Mouse (Mus musculus): Measurements from ENCODE around the gene Tufm.

DNA sequence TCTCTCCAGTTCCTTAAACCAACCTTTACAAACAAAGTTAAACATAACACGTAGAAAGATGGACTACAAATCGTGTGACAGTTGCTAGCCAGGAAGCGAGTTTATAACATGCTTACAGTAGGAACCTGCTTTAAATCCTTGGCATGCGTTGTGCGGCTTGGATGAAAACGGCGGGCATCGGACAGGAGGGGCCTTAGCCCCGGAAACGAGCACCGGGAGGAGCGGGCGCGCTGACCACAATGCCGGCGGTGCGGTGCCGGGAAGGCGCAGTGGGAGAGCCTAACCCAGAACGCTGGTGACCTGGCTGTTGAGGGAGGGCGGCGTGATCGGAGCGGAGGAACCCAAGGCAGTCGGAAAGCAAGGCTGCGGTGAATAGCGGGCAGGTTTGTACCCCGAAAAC lies 48.6 kb downstream of the Tufm start:
- TF ChIP-seq MAX (IDR thresholded peaks at IDR 0.05; ENCODE audit: low read depth) (no peak), POLR2A (IDR thresholded peaks at IDR 0.05; ENCODE audit: insufficient read length, low read depth) (no peak), MYOG (IDR thresholded peaks at IDR 0.05; ENCODE audit: control insufficient read depth in 1 of 3, insufficient read depth in 1 of 3, insufficient read length in 2 of 3, low read depth in 2 of 3) (no peak), REST (IDR thresholded peaks at IDR 0.05; ENCODE audit: insufficient read depth, insufficient read length) (no peak), TCF12 (IDR thresholded peaks at IDR 0.05; ENCODE audit: insufficient read depth, poor library complexity, severe bottlenecking) (no peak), E2F4 (IDR thresholded peaks at IDR 0.05; ENCODE audit: insufficient read depth) (no peak)

Measured in myocyte (in vitro differentiated cells).